Mouse (Mus musculus) 3T3-L1 (cell line): ENCODE results near the gene Smg8.

ENCODE experiments used
- DNase-seq: peaks from one replicate; pipeline ENCODE4 v3.0.0-alpha.2; 2015; ENCODE audit warnings: low read depth, low spot score

Gene Smg8

GRCm38 (mm10) chr11:87043052-87043451, 43.5 kb downstream of the Smg8 start:
- no peak for DNase-seq

GRCm38 (mm10) chr11:87039307-87039963, 47.1 kb downstream of the Smg8 start:
- DNase-seq: no peak

- no peak for DNase-seq
These were observed 50.4 kb downstream of the Smg8 start for GRCm38 (mm10) chr11:87036180-87036579.

GRCm38 (mm10) chr11:87028212-87028611, 58.4 kb downstream of the Smg8 start:
- no peak for DNase-seq
